Comparison of ENCODE assay signal across 10 mouse cellular contexts in the genomic region with DNA sequence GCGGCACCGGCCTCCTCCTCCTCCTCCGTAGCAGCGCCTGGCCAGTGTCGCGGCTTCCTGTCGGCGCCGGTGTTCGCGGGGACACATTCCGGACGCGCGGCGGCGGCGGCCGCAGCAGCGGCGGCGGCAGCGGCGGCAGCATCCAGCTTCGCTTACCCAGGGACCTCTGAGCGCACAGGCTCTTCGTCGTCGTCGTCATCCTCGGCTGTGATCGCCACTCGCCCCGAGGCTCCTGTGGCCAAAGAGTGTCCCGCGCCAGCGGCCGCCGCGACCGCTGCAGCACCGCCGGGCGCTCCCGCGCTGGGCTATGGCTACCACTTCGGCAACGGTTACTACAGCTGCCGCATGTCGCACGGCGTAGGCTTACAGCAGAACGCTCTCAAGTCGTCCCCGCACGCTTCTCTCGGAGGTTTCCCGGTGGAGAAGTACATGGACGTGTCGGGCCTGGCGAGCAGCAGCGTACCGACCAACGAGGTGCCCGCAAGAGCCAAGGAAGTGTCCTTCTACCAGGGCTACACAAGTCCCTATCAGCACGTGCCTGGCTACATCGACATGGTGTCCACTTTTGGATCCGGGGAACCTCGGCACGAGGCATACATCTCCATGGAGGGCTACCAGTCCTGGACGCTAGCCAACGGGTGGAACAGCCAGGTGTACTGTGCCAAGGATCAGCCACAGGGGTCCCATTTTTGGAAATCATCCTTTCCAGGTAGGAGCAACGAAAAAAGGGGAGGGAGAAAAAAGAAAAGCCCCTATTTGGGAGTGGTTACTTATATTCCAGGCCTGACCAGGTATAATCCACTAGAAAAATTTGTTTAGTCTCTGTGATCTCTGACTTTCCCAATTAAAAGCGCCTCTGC. TPM values are rescaled to one million over a fixed set of nuclear protein-coding genes. Genes with fewer than 3 reads are reported as not detected.
A peak's percentile ranks its signal among the peaks of the same experiment; 100 is the strongest.
DNase-seq lines count a peak whose midpoint lies in the region; ATAC-seq and TF ChIP-seq lines count a peak whose summit lies in the region.
"Had no signal": no experiment of that assay in that cellular context is flagged by ENCODE, and none has a peak within 500 bp of the region (broad histone marks: within the 10 kb centered on the region; RNA-seq: fewer than 3 reads in every experiment).

No protein-coding gene starts in this region.

- peak overlapping the region; percentile 52; the same call in 1 of the 2 replicates for H3K9ac ChIP-seq in heart, embryonic 13.5 days
- no peak overlapping the region for H3K9ac ChIP-seq in hindbrain, postnatal 0 days (replicated peaks; ENCODE audit: low read length)
- no peak overlapping the region for H3K9ac ChIP-seq in midbrain, embryonic 14.5 days (replicated peaks; ENCODE audit: low read length)

- H3K36me3 ChIP-seq in heart, embryonic 13.5 days: no peaks in the 10 kb centered on the region
- H3K36me3 ChIP-seq in embryonic facial prominence, embryonic 10.5 days (replicated peaks): no peaks in the 10 kb centered on the region
- no peaks in the 10 kb centered on the region for H3K36me3 ChIP-seq in hindbrain, postnatal 0 days (ENCODE audit: insufficient read depth, low read length)
- H3K36me3 ChIP-seq in midbrain, embryonic 14.5 days (ENCODE audit: control insufficient read depth, insufficient read depth, low read length): no peaks in the 10 kb centered on the region

- peak overlapping the region; percentile 76 for H3K4me2 ChIP-seq in heart, embryonic 13.5 days
- peak overlapping the region; percentile 43 for H3K4me2 ChIP-seq in hindbrain, postnatal 0 days (ENCODE audit: low read depth, low read length)
- peak overlapping the region; percentile 45 for H3K4me2 ChIP-seq in midbrain, embryonic 14.5 days (ENCODE audit: low read length)

- peak overlapping the region; percentile 55 for H3K4me3 ChIP-seq in heart, embryonic 13.5 days
- peak overlapping the region; percentile 55 for H3K4me3 ChIP-seq in embryonic facial prominence, embryonic 10.5 days
- H3K4me3 ChIP-seq in hindbrain, postnatal 0 days (ENCODE audit: low read length): peak overlapping the region; percentile 23
- H3K4me3 ChIP-seq in midbrain, embryonic 14.5 days (replicated peaks; ENCODE audit: low read depth, low read length): peak overlapping the region; percentile 20
- H3K4me3 ChIP-seq: myocyte had no signal

- under 1% methylated on average over 70 of the region's 74 CpGs for WGBS in heart, embryonic 13.5 days
- WGBS in embryonic facial prominence, embryonic 10.5 days: under 1% methylated on average over 74 of the region's 74 CpGs
- under 1% methylated on average over 72 of the region's 74 CpGs for WGBS in hindbrain, postnatal 0 days
- under 1% methylated on average over 65 of the region's 74 CpGs for WGBS in midbrain, embryonic 14.5 days

- H3K27ac ChIP-seq in heart, embryonic 13.5 days (replicated peaks): no peak overlapping the region
- H3K27ac ChIP-seq in embryonic facial prominence, embryonic 10.5 days (replicated peaks): no peak overlapping the region
- no peak overlapping the region for H3K27ac ChIP-seq in hindbrain, postnatal 0 days
- H3K27ac ChIP-seq in midbrain, embryonic 14.5 days (replicated peaks; ENCODE audit: low read depth, low read length): no peak overlapping the region

- ATAC-seq in heart, embryonic 13.5 days (ENCODE audit: extremely low read depth, insufficient number of reproducible peaks, low FRiP score, low TSS enrichment): no peak; the same call in 1 of the 2 replicates
- peak; percentile 38; the same call in 1 of the 2 replicates for ATAC-seq in hindbrain, postnatal 0 days
- ATAC-seq in midbrain, embryonic 14.5 days (ENCODE audit: low FRiP score, low TSS enrichment): peak; percentile 40; the same call in 1 of the 2 replicates

- DNase-seq in heart, postnatal 4 days: no peak
- DNase-seq in embryonic facial prominence, embryonic 10.5 days (ENCODE audit: low spot score): peak; percentile 72
- no peak for DNase-seq in hindbrain, postnatal 0 days (ENCODE audit: low spot score)
- DNase-seq in midbrain, embryonic 14.5 days: no peak
- no peak for DNase-seq in cerebellum, postnatal 10 days
- no peak for DNase-seq in layer of hippocampus, adult 8-10 months (ENCODE audit: low spot score in 2 of 2)
- no peak for DNase-seq in MN1 (ENCODE audit: low spot score)

- TF ChIP-seq CTCF in hindbrain, postnatal 0 days (IDR thresholded peaks at IDR 0.05; ENCODE audit: low read depth): no peak

- H3K27me3 ChIP-seq in heart, embryonic 13.5 days (replicated peaks): peaks cover 99% of the 10 kb centered on the region
- peaks cover 100% of the 10 kb centered on the region for H3K27me3 ChIP-seq in embryonic facial prominence, embryonic 10.5 days (replicated peaks; ENCODE audit: low read depth, poor library complexity, severe bottlenecking)
- H3K27me3 ChIP-seq in hindbrain, postnatal 0 days (ENCODE audit: insufficient read depth, low read length): peaks cover 92% of the 10 kb centered on the region
- H3K27me3 ChIP-seq in midbrain, embryonic 14.5 days (ENCODE audit: control insufficient read depth, insufficient read depth, low read length): peaks cover 98% of the 10 kb centered on the region
- H3K27me3 ChIP-seq: CH12.LX had no signal

- peaks cover 17% of the 10 kb centered on the region for H3K4me1 ChIP-seq in heart, embryonic 13.5 days
- peaks cover 18% of the 10 kb centered on the region for H3K4me1 ChIP-seq in embryonic facial prominence, embryonic 10.5 days
- H3K4me1 ChIP-seq in hindbrain, postnatal 0 days (ENCODE audit: insufficient read depth, low read length): no peaks in the 10 kb centered on the region
- no peaks in the 10 kb centered on the region for H3K4me1 ChIP-seq in midbrain, embryonic 14.5 days (ENCODE audit: control insufficient read depth, insufficient read depth, low read length)

- H3K9me3 ChIP-seq in heart, embryonic 13.5 days: no peaks in the 10 kb centered on the region
- no peaks in the 10 kb centered on the region for H3K9me3 ChIP-seq in embryonic facial prominence, embryonic 10.5 days
- H3K9me3 ChIP-seq in hindbrain, postnatal 0 days (ENCODE audit: low read length): no peaks in the 10 kb centered on the region
- H3K9me3 ChIP-seq in midbrain, embryonic 14.5 days (ENCODE audit: control insufficient read depth, low read length): no peaks in the 10 kb centered on the region

RNA-seq across cellular contexts. Expression of a gene that starts 0.5 kb away (rescaled TPM):
- polyA plus RNA-seq in heart, embryonic 13.5 days (2015; fragmentation: Nextera tagmentation; extraction: Ambion mirVana): not detected in 2 replicates
- not detected for total RNA-seq in heart, postnatal 4 days (2021)
- not detected in 2 replicates for polyA plus RNA-seq in embryonic facial prominence, embryonic 10.5 days (2016; fragmentation: Nextera tagmentation; extraction: Ambion mirVana)
- total RNA-seq in hindbrain, postnatal 0 days (2014; rRNA removed): 0.21 TPM in 1 of 2 replicates, not detected in the other
- 0.09 TPM in 1 of 2 replicates, not detected in the other for polyA plus RNA-seq in hindbrain, postnatal 0 days (2015; fragmentation: Nextera tagmentation; extraction: Ambion mirVana)
- polyA plus RNA-seq in midbrain, embryonic 14.5 days (2014; fragmentation: Nextera tagmentation; extraction: Ambion mirVana): 0.11 TPM in 1 of 2 replicates, not detected in the other
- total RNA-seq in layer of hippocampus, adult 8-10 months (2022): not detected
- total RNA-seq: CH12.LX had no signal
- polyA plus RNA-seq: myocyte had no signal

RNA-seq across cellular contexts. Expression of a gene that starts 6.2 kb away (rescaled TPM):
- polyA plus RNA-seq in heart, embryonic 13.5 days (2015; fragmentation: Nextera tagmentation; extraction: Ambion mirVana): not detected in 2 replicates
- total RNA-seq in heart, postnatal 4 days (2021): not detected
- polyA plus RNA-seq in embryonic facial prominence, embryonic 10.5 days (2016; fragmentation: Nextera tagmentation; extraction: Ambion mirVana): not detected in 2 replicates
- not detected in 2 replicates for total RNA-seq in hindbrain, postnatal 0 days (2014; rRNA removed)
- polyA plus RNA-seq in hindbrain, postnatal 0 days (2015; fragmentation: Nextera tagmentation; extraction: Ambion mirVana): not detected in 2 replicates
- polyA plus RNA-seq in midbrain, embryonic 14.5 days (2014; fragmentation: Nextera tagmentation; extraction: Ambion mirVana): not detected in 2 replicates
- not detected for total RNA-seq in layer of hippocampus, adult 8-10 months (2022)
- total RNA-seq: CH12.LX had no signal
- polyA plus RNA-seq: myocyte had no signal

RNA-seq across cellular contexts. Expression of a gene that starts 9.2 kb away (rescaled TPM):
- not detected in 2 replicates for polyA plus RNA-seq in heart, embryonic 13.5 days (2015; fragmentation: Nextera tagmentation; extraction: Ambion mirVana)
- not detected for total RNA-seq in heart, postnatal 4 days (2021)
- polyA plus RNA-seq in embryonic facial prominence, embryonic 10.5 days (2016; fragmentation: Nextera tagmentation; extraction: Ambion mirVana): 0.05 and 0.08 TPM in 2 replicates
- 4.3 and 9.6 TPM in 2 replicates for total RNA-seq in hindbrain, postnatal 0 days (2014; rRNA removed)
- 0.39 and 0.55 TPM in 2 replicates for polyA plus RNA-seq in hindbrain, postnatal 0 days (2015; fragmentation: Nextera tagmentation; extraction: Ambion mirVana)
- polyA plus RNA-seq in midbrain, embryonic 14.5 days (2014; fragmentation: Nextera tagmentation; extraction: Ambion mirVana): 1.2 and 1.7 TPM in 2 replicates
- total RNA-seq in layer of hippocampus, adult 8-10 months (2022): not detected
- total RNA-seq: CH12.LX had no signal
- polyA plus RNA-seq: myocyte had no signal

RNA-seq across cellular contexts. Expression of a gene that starts 10.8 kb away (rescaled TPM):
- not detected in 2 replicates for polyA plus RNA-seq in heart, embryonic 13.5 days (2015; fragmentation: Nextera tagmentation; extraction: Ambion mirVana)
- total RNA-seq in heart, postnatal 4 days (2021): not detected
- polyA plus RNA-seq in embryonic facial prominence, embryonic 10.5 days (2016; fragmentation: Nextera tagmentation; extraction: Ambion mirVana): not detected in 2 replicates
- total RNA-seq in hindbrain, postnatal 0 days (2014; rRNA removed): not detected in 2 replicates
- polyA plus RNA-seq in hindbrain, postnatal 0 days (2015; fragmentation: Nextera tagmentation; extraction: Ambion mirVana): not detected in 2 replicates
- polyA plus RNA-seq in midbrain, embryonic 14.5 days (2014; fragmentation: Nextera tagmentation; extraction: Ambion mirVana): not detected in 2 replicates
- not detected for total RNA-seq in layer of hippocampus, adult 8-10 months (2022)
- total RNA-seq: CH12.LX had no signal
- polyA plus RNA-seq: myocyte had no signal

RNA-seq across cellular contexts. Expression of a gene that starts 23.1 kb away (rescaled TPM):
- 0.08 TPM in 1 of 2 replicates, not detected in the other for polyA plus RNA-seq in heart, embryonic 13.5 days (2015; fragmentation: Nextera tagmentation; extraction: Ambion mirVana)
- not detected for total RNA-seq in heart, postnatal 4 days (2021)
- polyA plus RNA-seq in embryonic facial prominence, embryonic 10.5 days (2016; fragmentation: Nextera tagmentation; extraction: Ambion mirVana): not detected in 2 replicates
- total RNA-seq in hindbrain, postnatal 0 days (2014; rRNA removed): not detected in 2 replicates
- polyA plus RNA-seq in hindbrain, postnatal 0 days (2015; fragmentation: Nextera tagmentation; extraction: Ambion mirVana): not detected in 2 replicates
- polyA plus RNA-seq in midbrain, embryonic 14.5 days (2014; fragmentation: Nextera tagmentation; extraction: Ambion mirVana): not detected in 2 replicates
- not detected for total RNA-seq in layer of hippocampus, adult 8-10 months (2022)
- total RNA-seq: CH12.LX had no signal
- polyA plus RNA-seq: myocyte had no signal
